Mouse (Mus musculus) gastrocnemius, postnatal 4 days (tissue): Measurements from ENCODE around the gene Ctla4. TPM values are rescaled to one million over a fixed set of nuclear protein-coding genes. Genes with fewer than 3 reads are reported as not detected.

ENCODE experiments used
- DNase-seq, 2 experiments: peaks; one replicate each; pipeline ENCODE4 v3.0.0; 2021 to 2022; ENCODE audit warnings: low spot score in 2 of 2, mixed read lengths in 2 of 2
- long read RNA-seq, 2 experiments: library from polyadenylated mRNA; stranded (forward); transcript quantifications; one replicate each; pipeline ENCODE4 v2.0.0; 2021
- total RNA-seq, 2 experiments: library from RNA; stranded (reverse); gene quantifications; 2 replicates each; pipeline ENCODE4 v1.2.3; 2021

Ctla4 gene
- total RNA-seq = not detected
- long read RNA-seq, experiment 1 = 0 reads
- long read RNA-seq, experiment 2 = 0 reads

DNA sequence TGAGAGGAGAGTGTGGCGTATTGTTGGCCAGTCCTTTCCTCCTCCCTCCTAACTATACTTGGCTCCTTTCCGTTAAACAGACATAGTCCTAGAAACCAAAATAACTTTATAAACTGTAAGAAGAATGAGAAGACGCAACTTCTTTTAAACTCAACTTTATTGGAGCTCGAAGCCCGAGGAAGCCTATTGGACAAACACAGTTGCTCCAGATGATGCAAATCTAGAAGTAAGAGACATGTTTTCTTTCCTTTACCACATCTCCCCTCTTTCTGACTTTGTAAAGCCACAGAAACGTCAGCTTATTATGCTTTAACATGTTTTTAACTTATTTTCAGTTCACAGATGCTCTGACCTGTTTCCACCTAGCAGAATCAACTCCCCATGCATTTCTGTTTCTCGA lies at the start of gene Ctla4:
Gene Ctla4 (plus strand): TSS at position 20 of the 400 bp plus-strand sequence.
- no peak for DNase-seq

DNA sequence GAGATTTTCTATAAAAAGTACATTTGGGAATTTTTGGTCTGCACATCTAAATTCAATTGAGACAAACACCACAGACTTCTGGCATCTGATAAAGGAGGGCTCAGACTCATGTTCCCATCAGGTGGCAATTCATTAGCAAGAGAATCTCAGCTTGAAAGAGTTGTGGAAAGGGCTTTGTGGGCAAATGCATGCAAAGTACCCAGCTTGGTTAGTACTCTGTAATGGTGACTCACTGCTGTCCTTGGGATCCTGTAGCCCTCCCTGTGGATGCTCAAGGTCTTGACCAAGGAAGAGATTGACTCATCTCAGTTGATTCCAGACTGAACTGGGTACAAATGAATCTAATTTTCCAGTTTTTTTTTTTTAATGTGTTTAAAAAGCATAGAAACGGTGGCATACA lies 47.6 kb upstream of the Ctla4 start:
- no peak for DNase-seq

- no peak for DNase-seq
Measured at GRCm38 (mm10) chr1:60845318-60846060, 41.3 kb upstream of the Ctla4 start.

DNA sequence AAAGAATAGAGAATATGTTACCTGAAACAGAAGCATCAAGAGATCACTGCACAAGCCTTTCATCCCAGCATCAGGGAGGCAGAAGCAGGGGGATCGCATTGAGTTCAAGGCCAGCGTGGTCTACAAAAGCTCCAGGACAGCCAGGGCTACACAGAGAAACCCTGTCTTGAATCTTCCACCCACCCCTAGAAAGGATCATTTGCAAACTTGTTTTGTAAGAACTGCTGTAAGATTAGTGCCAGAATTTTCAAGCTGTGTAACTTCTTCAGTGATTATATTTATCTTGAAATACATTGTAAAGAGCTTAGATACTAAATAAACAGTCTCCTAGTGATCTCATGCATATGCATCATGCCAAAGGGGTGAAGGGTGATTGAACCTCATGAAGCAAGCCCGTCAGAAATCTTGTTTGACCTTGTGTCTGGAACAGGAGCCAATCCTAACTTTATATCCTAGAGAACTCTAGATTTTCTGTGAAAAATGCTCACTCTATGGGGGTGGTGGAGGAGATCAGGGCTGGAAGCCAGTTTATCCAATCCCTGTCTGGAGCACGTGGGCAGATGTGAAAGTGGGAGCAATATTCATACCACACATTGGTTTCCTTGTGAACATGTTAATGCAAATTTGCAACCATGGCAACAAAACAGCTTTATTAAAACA lies 40.1 kb upstream of the Ctla4 start:
- no peak for DNase-seq

GRCm38 (mm10) chr1:60849112-60849511 lies 37.7 kb upstream of the Ctla4 start:
- DNase-seq = no peak

DNA sequence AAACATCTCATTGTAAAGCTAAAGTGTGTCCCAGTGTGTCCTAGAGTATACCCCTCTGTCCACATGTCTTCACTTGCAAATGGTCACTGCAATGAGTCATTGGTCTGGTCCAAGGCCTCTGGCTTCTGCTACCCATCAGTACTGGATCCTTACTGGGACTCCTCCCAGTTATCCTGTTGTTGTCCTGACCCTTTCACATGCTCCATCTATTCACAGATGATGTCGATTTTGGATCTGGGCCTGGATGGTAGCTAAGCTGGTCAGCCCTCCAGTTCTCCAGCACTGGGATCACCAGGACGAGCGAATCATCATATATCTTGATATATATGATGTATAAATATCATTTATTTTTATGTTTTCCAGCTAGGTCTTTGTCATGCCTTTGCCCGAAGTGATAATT lies 37.0 kb upstream of the Ctla4 start:
- DNase-seq = no peak

GRCm38 (mm10) chr1:60851041-60851781 lies 35.6 kb upstream of the Ctla4 start:
- no peak for DNase-seq

- no peak for DNase-seq
Measured at GRCm38 (mm10) chr1:60852075-60852769, 34.6 kb upstream of the Ctla4 start.

GRCm38 (mm10) chr1:60852770-60853147 lies 34.0 kb upstream of the Ctla4 start:
- no peak for DNase-seq

- no peak for DNase-seq
Measured at GRCm38 (mm10) chr1:60853330-60853956, 33.4 kb upstream of the Ctla4 start.

- DNase-seq = no peak
Measured at GRCm38 (mm10) chr1:60853991-60854390, 32.8 kb upstream of the Ctla4 start.

GRCm38 (mm10) chr1:60857351-60858220 lies 29.2 kb upstream of the Ctla4 start:
- DNase-seq = no peak

DNA sequence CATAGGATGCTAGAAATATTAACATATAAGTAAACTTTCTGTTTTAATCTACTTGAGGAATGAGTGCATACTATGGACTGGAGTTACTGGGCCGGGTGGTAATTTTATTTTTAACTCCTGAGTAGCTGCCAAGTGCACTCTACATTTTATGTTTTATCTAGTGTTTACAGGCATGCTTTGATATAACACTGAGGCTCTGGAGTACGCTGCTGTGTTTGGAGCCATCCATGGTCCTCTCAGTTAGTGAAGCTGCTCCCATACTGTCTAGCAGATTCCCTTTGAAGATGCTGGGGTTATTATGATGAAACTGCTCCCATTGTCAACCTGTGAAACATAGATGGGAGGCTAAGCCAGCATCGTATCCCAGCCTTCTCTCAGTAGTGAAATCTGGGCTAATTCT lies 27.6 kb upstream of the Ctla4 start:
- no peak for DNase-seq

- DNase-seq = no peak
Measured at GRCm38 (mm10) chr1:60859842-60860241, 27.0 kb upstream of the Ctla4 start.

GRCm38 (mm10) chr1:60860357-60860946 lies 26.3 kb upstream of the Ctla4 start:
- DNase-seq = no peak

- DNase-seq = no peak
Measured at GRCm38 (mm10) chr1:60860955-60861354, 25.8 kb upstream of the Ctla4 start.

GRCm38 (mm10) chr1:60861431-60861830 lies 25.4 kb upstream of the Ctla4 start:
- DNase-seq = no peak

GRCm38 (mm10) chr1:60862510-60862909 lies 24.3 kb upstream of the Ctla4 start:
- DNase-seq = no peak

DNA sequence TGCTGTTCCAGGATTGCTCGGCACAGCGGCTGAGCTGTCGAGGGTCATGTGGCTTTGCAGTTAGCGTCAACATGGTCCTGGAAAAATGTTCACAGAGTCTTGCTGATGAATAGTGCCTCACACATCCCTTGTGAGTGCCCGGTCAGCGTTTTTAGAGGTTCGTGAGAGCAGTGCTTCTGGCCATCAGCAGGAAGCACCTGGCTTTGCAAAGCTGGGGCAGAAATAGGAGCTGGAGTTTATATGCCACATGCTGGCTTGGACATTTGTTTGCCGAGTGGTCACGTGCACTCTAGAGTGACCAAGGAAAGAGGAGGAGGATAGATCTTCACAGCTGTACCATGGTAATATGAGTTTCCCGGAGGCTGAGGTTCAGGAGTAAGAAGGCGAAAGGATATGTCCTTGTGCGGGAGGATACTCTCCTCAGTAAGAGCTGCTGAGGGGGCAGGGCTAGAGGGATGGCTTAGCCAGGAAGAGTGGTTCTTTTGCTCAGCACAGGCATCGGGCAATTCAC lies 23.8 kb upstream of the Ctla4 start:
- peak in 1 of 2 experiments; percentile 32 for DNase-seq
